Mouse (Mus musculus): ENCODE measurements around the gene Gpr39. TPM values are rescaled to one million over a fixed set of nuclear protein-coding genes. Genes with fewer than 3 reads are reported as not detected.
"Not testable (repeated sequence)": the region's sequence is repeated elsewhere in the genome, so short reads cannot be mapped to it uniquely, and the experiment has no call there.

Gene Gpr39
- polyA plus RNA-seq (2015; fragmentation: Nextera tagmentation; extraction: Ambion mirVana) = 0.08 TPM in 1 of 2 replicates, not detected in the other

DNA sequence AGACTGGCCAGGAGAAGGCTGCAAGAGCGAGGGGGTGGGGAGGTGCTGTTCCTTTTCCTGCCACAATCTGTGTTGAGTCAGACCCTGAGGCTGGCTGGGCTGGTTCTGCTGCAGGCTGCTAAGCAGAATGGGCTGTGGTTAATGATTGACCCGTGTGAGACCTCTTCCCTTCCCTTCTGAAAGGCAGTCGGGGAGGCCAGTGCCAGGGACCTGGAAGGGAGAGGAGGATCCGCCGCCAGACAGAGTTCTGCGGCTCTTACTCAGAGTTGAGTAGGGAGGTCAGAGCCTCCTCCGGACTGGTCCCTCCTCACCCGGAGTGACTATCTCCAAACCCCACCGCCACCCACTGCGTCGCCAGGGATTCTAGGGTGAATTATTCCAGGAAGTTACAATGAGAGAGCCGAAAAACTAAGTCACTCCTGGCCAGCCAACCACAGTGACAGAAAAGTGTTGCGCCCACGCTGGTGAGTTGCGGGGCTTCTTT is at the start of gene Gpr39:
Gpr39 (plus strand) TSS at position 206 of the 484 bp plus-strand sequence.
- Histone ChIP-seq H3K9me3 (replicated peaks) (no peaks in the 10 kb centered on the region), H3K4me3 (no peak within 1 kb of the TSS), H3K4me1 (no peaks in the 10 kb centered on the region), H3K9ac (no peak within 1 kb of the TSS), H3K27ac (no peak within 1 kb of the TSS), H3K4me2 (no peak within 1 kb of the TSS), H3K36me3 (ENCODE audit: poor library complexity, severe bottlenecking) (no peaks in the 10 kb centered on the region), H3K27me3 (no peaks in the 10 kb centered on the region)
- 72% methylated on average over 15 of the region's 15 CpGs for whole genome bisulfite sequencing
- ATAC-seq = no peak

DNA sequence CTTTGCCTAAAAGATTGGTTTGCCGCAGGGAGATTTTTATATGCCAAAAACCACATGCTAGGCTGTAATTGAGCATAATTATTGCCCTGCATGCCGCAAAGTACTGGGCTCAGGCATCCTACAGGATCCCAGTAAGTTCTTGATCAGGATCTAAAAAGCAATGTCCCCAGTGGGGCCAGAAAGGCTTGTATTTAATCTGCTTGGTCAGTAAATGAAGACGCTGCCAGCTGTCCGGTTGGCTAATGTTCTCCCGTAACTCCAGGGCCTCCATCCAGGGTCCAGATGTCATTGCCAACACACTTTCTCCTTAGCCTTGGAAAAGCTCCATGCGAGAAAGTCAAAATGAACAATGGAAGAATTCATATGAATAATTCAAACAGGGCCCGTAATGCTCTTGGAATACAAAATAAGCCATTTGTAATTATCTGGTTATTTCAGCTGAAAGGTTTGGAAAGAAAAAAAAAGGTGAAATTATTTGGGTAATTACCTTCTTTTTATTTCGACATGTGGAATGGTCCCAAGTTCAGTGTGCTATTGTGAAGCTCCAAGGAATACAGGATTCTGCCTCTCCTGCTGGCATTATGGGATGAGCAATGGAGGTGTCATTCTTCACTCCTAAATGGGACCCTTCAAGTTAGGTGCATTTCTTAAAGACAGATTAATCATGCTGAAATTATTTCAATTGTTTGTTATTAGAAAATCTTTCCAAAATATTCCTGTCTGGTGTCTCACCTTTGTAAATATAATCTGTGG is 37.1 kb upstream of the Gpr39 start:
- Histone ChIP-seq H3K36me3 (ENCODE audit: poor library complexity, severe bottlenecking) (no peaks in the 10 kb centered on the region), H3K4me3 (no peak overlapping the region), H3K27ac (peak overlapping the region; percentile 65), H3K4me1 (peaks cover 13% of the 10 kb centered on the region), H3K4me2 (no peak overlapping the region), H3K27me3 (no peaks in the 10 kb centered on the region), H3K9me3 (replicated peaks) (no peaks in the 10 kb centered on the region), H3K9ac (no peak overlapping the region)
- peak; percentile 79 for ATAC-seq
- WGBS = 34% methylated on average over 8 of the region's 8 CpGs

- Histone ChIP-seq H3K4me3 (no peak overlapping the region), H3K4me1 (peaks cover 13% of the 10 kb centered on the region), H3K27me3 (no peaks in the 10 kb centered on the region), H3K9me3 (replicated peaks) (no peaks in the 10 kb centered on the region), H3K4me2 (no peak overlapping the region), H3K9ac (no peak overlapping the region), H3K27ac (no peak overlapping the region), H3K36me3 (ENCODE audit: poor library complexity, severe bottlenecking) (no peaks in the 10 kb centered on the region)
- whole genome bisulfite sequencing = 45% methylated on average over 1 of the region's 1 CpGs
- ATAC-seq = no peak
Measured at GRCm38 (mm10) chr1:125643643-125644042, 33.2 kb upstream of the Gpr39 start.

DNA sequence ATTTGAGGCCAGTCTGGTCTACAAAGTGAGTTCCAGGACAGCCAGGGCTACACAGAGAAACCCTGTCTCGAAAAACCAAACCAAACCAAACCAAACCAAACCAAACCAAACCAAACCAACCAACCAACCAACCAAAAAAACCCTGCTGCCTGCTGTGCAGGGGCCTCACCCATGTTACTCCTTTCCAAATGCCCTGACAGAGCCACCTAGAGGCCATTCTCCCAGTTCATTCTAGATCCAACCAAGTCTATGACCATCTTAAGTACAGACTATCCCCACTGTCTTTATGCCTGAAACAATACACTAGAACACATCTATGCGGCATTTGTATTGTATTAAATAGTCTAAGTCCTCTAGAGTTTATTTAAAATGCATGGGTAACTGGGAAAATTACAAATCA is 30.0 kb upstream of the Gpr39 start:
- ATAC-seq; H3K9ac ChIP-seq; H3K9me3 ChIP-seq (replicated peaks); H3K4me3 ChIP-seq; H3K4me1 ChIP-seq; H3K27ac ChIP-seq; H3K36me3 ChIP-seq (ENCODE audit: poor library complexity, severe bottlenecking); H3K27me3 ChIP-seq; H3K4me2 ChIP-seq: not testable (repeated sequence)
- WGBS = 86% methylated on average over 2 of the region's 2 CpGs

GRCm38 (mm10) chr1:125648011-125648410 is 28.8 kb upstream of the Gpr39 start:
- H3K4me2 ChIP-seq = no peak overlapping the region
- H3K4me3 ChIP-seq = no peak overlapping the region
- no peak for ATAC-seq
- WGBS = 97% methylated on average over 4 of the region's 4 CpGs
- H3K9ac ChIP-seq = no peak overlapping the region
- no peak overlapping the region for H3K27ac ChIP-seq
- no peaks in the 10 kb centered on the region for H3K36me3 ChIP-seq (ENCODE audit: poor library complexity, severe bottlenecking)
- H3K4me1 ChIP-seq = no peaks in the 10 kb centered on the region
- H3K9me3 ChIP-seq (replicated peaks) = no peaks in the 10 kb centered on the region
- no peaks in the 10 kb centered on the region for H3K27me3 ChIP-seq

- Histone ChIP-seq H3K4me1 (no peaks in the 10 kb centered on the region), H3K9ac (no peak overlapping the region), H3K27ac (no peak overlapping the region), H3K4me2 (no peak overlapping the region), H3K36me3 (ENCODE audit: poor library complexity, severe bottlenecking) (no peaks in the 10 kb centered on the region), H3K9me3 (replicated peaks) (no peaks in the 10 kb centered on the region), H3K4me3 (no peak overlapping the region), H3K27me3 (no peaks in the 10 kb centered on the region)
- WGBS = 88% methylated on average over 3 of the region's 3 CpGs
- ATAC-seq = no peak
Measured at GRCm38 (mm10) chr1:125649056-125649455, 27.7 kb upstream of the Gpr39 start.

- Histone ChIP-seq H3K27me3 (no peaks in the 10 kb centered on the region), H3K4me3 (no peak overlapping the region), H3K36me3 (ENCODE audit: poor library complexity, severe bottlenecking) (no peaks in the 10 kb centered on the region), H3K9me3 (replicated peaks) (no peaks in the 10 kb centered on the region), H3K27ac (no peak overlapping the region), H3K4me2 (no peak overlapping the region), H3K9ac (no peak overlapping the region), H3K4me1 (no peaks in the 10 kb centered on the region)
- ATAC-seq = no peak
- 69% methylated on average over 1 of the region's 1 CpGs for WGBS
Measured at GRCm38 (mm10) chr1:125652836-125653594, 23.8 kb upstream of the Gpr39 start.

- Histone ChIP-seq H3K9me3 (replicated peaks) (no peaks in the 10 kb centered on the region), H3K9ac (no peak overlapping the region), H3K4me1 (no peaks in the 10 kb centered on the region), H3K27ac (no peak overlapping the region), H3K36me3 (ENCODE audit: poor library complexity, severe bottlenecking) (no peaks in the 10 kb centered on the region), H3K4me3 (no peak overlapping the region), H3K4me2 (no peak overlapping the region), H3K27me3 (no peaks in the 10 kb centered on the region)
- ATAC-seq = no peak
- 62% methylated on average over 5 of the region's 5 CpGs for WGBS
Measured at GRCm38 (mm10) chr1:125657416-125657815, 19.4 kb upstream of the Gpr39 start.

DNA sequence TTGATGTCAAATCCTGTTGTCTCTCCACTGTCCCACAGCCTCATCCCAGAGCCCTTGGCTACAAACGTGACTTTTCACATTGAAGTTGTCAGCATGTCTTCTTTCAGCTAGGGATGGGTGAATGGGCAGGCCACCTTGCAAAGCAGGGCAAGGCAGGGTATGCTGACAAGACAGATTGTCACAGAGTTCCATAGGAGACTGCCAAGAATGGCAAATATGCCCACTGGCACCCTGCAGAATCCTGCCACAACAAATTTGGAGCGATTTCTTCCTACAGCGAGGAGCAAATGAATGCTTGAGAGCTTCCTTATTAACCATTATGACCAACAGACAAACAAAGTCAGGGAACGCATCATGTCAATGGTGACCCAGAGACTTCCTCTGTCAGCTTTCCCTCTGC is 16.6 kb upstream of the Gpr39 start:
- H3K9me3 ChIP-seq (replicated peaks) = no peaks in the 10 kb centered on the region
- no peaks in the 10 kb centered on the region for H3K36me3 ChIP-seq (ENCODE audit: poor library complexity, severe bottlenecking)
- ATAC-seq = no peak
- 89% methylated on average over 4 of the region's 4 CpGs for WGBS
- H3K27me3 ChIP-seq = no peaks in the 10 kb centered on the region
- H3K9ac ChIP-seq = no peak overlapping the region
- no peak overlapping the region for H3K4me3 ChIP-seq
- H3K4me2 ChIP-seq = no peak overlapping the region
- H3K27ac ChIP-seq = no peak overlapping the region
- no peaks in the 10 kb centered on the region for H3K4me1 ChIP-seq

DNA sequence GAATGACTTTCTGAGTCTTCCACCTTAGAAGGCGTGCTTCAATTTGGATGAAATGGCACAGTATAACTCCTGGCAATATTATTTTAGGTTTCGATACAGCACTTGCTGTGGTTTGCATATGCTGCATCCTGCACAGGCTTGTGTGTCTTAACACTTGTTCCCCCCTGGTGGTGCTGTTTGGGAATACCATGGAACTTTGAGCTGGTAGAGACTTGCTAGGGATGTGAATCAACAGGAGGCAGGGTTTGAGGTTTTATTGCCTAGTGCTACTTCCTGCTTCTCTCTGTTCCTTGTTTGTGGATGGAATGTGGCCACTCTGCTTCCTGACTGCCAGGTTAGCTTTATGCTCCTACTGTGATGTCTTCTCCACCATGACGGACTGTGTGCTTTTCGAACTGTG is 15.9 kb upstream of the Gpr39 start:
- H3K4me2 ChIP-seq = no peak overlapping the region
- no peaks in the 10 kb centered on the region for H3K9me3 ChIP-seq (replicated peaks)
- H3K4me3 ChIP-seq = no peak overlapping the region
- 94% methylated on average over 4 of the region's 4 CpGs for WGBS
- H3K27ac ChIP-seq = no peak overlapping the region
- H3K9ac ChIP-seq = no peak overlapping the region
- H3K4me1 ChIP-seq = no peaks in the 10 kb centered on the region
- no peak for ATAC-seq
- no peaks in the 10 kb centered on the region for H3K36me3 ChIP-seq (ENCODE audit: poor library complexity, severe bottlenecking)
- H3K27me3 ChIP-seq = no peaks in the 10 kb centered on the region

DNA sequence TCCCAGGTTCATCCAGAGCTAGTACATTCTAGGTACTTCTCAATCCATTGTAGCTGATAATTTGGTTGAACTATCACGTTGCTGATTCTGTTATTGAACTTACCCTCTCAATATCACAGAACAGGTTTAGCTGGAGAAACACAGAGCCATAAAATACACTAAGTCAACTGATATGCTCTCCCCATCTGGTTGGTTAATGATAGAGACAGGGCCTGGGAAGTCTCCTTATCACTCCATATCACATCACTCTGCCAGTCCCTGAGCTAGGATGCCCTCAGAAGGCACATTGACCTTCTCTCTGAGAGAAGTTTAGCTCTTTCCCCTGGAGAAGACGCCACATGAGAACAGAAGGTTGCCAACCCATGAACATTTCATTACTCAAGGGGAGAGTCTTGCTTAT is 14.7 kb upstream of the Gpr39 start:
- H3K4me3 ChIP-seq = no peak overlapping the region
- H3K9me3 ChIP-seq (replicated peaks) = no peaks in the 10 kb centered on the region
- 81% methylated on average over 2 of the region's 2 CpGs for WGBS
- H3K4me2 ChIP-seq = no peak overlapping the region
- no peak overlapping the region for H3K9ac ChIP-seq
- H3K27me3 ChIP-seq = no peaks in the 10 kb centered on the region
- no peaks in the 10 kb centered on the region for H3K4me1 ChIP-seq
- H3K36me3 ChIP-seq (ENCODE audit: poor library complexity, severe bottlenecking) = no peaks in the 10 kb centered on the region
- no peak overlapping the region for H3K27ac ChIP-seq
- no peak for ATAC-seq

- WGBS = 86% methylated on average over 5 of the region's 5 CpGs
Measured at GRCm38 (mm10) chr1:125662660-125663059, 14.1 kb upstream of the Gpr39 start.

More at GRCm38 (mm10) chr1:125662660-125663059, 14.1 kb upstream of the Gpr39 start:
- no peak for ATAC-seq
- Histone ChIP-seq H3K9ac (no peak overlapping the region), H3K27me3 (no peaks in the 10 kb centered on the region), H3K27ac (no peak overlapping the region), H3K4me3 (no peak overlapping the region), H3K36me3 (ENCODE audit: poor library complexity, severe bottlenecking) (no peaks in the 10 kb centered on the region), H3K4me1 (no peaks in the 10 kb centered on the region), H3K9me3 (replicated peaks) (no peaks in the 10 kb centered on the region), H3K4me2 (no peak overlapping the region)
